Mouse (Mus musculus): ENCODE measurements at regions not wholly inside any gene's neighbourhood (a gene's known extent, or its start where the extent isn't known, plus 50 kb on each side); places are given as distances from the start of the nearest gene placed in this dataset.

DNA sequence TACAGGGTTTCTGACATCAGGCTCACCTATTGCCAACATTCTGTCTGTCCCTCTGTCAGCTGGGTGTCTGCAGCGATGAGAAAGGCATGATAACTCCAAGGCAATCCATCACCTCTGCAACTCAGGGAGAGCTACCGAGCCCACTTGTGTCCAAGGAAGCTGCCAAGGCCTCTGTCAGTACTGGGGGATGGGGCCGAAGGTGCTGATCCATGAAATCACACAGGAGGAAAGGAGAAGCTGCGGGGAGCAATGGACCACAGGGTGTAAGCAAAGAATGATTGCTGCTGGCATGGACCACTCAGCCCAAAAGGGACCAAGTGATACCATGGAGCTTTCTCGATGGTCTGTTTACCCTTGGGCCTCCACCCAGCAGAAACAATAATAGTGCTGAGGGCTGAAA is 67.5 kb upstream of the Mid1ip1 start:
- no peak for TF ChIP-seq CTCF (IDR thresholded peaks at IDR 0.05)
- H3K27ac ChIP-seq: no peak overlapping the region
- DNase-seq (ENCODE audit: extremely low spot score in 1 of 2, low spot score in 2 of 2): no peak
- no peak overlapping the region for H3K4me3 ChIP-seq
- intact Hi-C loops (cut with DNase I): loop anchor here (2.0 kb wide), 1 partner anchor 65 kb away; no protein-coding TSS in a partner anchor

DNA sequence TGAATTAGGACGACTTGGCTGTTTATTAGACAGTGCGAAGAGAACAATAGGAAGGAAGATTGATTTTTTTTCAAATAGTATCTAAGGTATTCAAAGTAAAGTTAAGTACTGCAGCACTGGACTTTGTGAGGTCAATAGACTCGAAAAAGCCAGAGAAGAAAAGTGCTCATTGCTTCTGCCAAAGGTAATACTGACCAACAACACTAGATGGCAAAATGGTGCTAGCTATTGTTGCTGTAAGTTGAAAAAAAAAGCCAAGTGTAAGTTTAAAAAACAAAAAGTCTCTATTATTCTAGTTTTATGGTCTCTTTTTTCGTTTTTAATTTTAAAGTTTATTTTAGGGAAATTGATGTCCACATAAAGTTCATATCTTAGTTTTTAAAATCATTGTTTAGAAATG is 63.9 kb upstream of the Mid1ip1 start:
- Histone ChIP-seq H3K4me3 (no peak overlapping the region), H3K27ac (no peak overlapping the region)
- peak in 1 of 2 experiments; percentile 8 for DNase-seq (ENCODE audit: extremely low spot score in 1 of 2, low spot score in 2 of 2)
- intact Hi-C loops (cut with DNase I): loop anchor here (10.0 kb wide), 1 partner anchor 434 kb away; no protein-coding TSS in a partner anchor
- TF ChIP-seq CTCF (IDR thresholded peaks at IDR 0.05): peak; percentile 70
